Mouse (Mus musculus): ENCODE measurements around the gene Grk4. TPM values are rescaled to one million over a fixed set of nuclear protein-coding genes. Genes with fewer than 3 reads are reported as not detected.
A peak's percentile ranks its signal among the peaks of the same experiment; 100 is the strongest.

The Grk4 gene
- total RNA-seq, 1 experiment = 0.45 TPM

- Histone ChIP-seq H3K4me1 (ENCODE audit: control insufficient read depth in 2 of 2, insufficient read depth in 2 of 2, low read length in 2 of 2, poor library complexity in 1 of 2) (peaks cover 2 to 3% of the 10 kb centered on the region in 2 experiments; a peak in 2 of 4 replicates), H3K4me3 (ENCODE audit: insufficient read depth in 1 of 2, low read depth in 1 of 2, low read length in 2 of 2, poor library complexity in 1 of 2, severe bottlenecking in 1 of 2) (peak overlapping the region; percentile 90 to 98), H3K9ac (ENCODE audit: insufficient read depth, low read depth, low read length, poor library complexity, severe bottlenecking) (peak overlapping the region; percentile 71), H3K27ac (ENCODE audit: insufficient read depth, low read depth, low read length, poor library complexity, severe bottlenecking) (no peak overlapping the region), H3K9me3 (ENCODE audit: control insufficient read depth, insufficient read depth, low read depth, low read length) (no peaks in the 10 kb centered on the region), H3K36me3 (ENCODE audit: control insufficient read depth, insufficient read depth, low read length, poor library complexity, severe bottlenecking) (no peaks in the 10 kb centered on the region)
- DNase-seq (ENCODE audit: low read depth, low spot score) = no peak
- TF ChIP-seq ZC3H11A (IDR thresholded peaks at IDR 0.05; ENCODE audit: borderline replicate concordance, low read depth, low read length) (no peak), MAFK (IDR thresholded peaks at IDR 0.05; ENCODE audit: insufficient read depth, low read depth, low read length) (no peak), CHD2 (IDR thresholded peaks at IDR 0.05; ENCODE audit: low read depth, low read length) (no peak), ZNF384 (IDR thresholded peaks at IDR 0.05; ENCODE audit: low read depth, low read length) (no peak), HCFC1 (IDR thresholded peaks at IDR 0.05; ENCODE audit: borderline replicate concordance, insufficient read depth, low read length) (no peak)
- in situ Hi-C loops (cut with MboI; ENCODE audit: low sequenced_read_pairs in 2 of 2, unreplicated experiment in 2 of 2) = no loop called here
Measured at GRCm38 (mm10) chr5:34760850-34761508, 100.8 kb downstream of the Grk4 start.

GRCm38 (mm10) chr5:34761509-34761908 lies 101.3 kb downstream of the Grk4 start, which contains the start of gene Htt:
Gene Htt (plus strand): TSS chr5:34761740.
- Histone ChIP-seq H3K9ac (ENCODE audit: insufficient read depth, low read depth, low read length, poor library complexity, severe bottlenecking) (peak within 1 kb of the TSS; percentile 82), H3K9me3 (ENCODE audit: control insufficient read depth, insufficient read depth, low read depth, low read length) (no peaks in the 10 kb centered on the region), H3K27ac (ENCODE audit: insufficient read depth, low read depth, low read length, poor library complexity, severe bottlenecking) (0 out of 2 replicates have a peak within 1 kb of the TSS, but pooled peaks have one; percentile 32), H3K36me3 (ENCODE audit: control insufficient read depth, insufficient read depth, low read length, poor library complexity, severe bottlenecking) (no peaks in the 10 kb centered on the region), H3K4me3 (ENCODE audit: insufficient read depth in 1 of 2, low read depth in 1 of 2, low read length in 2 of 2, poor library complexity in 1 of 2, severe bottlenecking in 1 of 2) (peak within 1 kb of the TSS; percentile 90 to 98), H3K4me1 (ENCODE audit: control insufficient read depth in 2 of 2, insufficient read depth in 2 of 2, low read length in 2 of 2, poor library complexity in 1 of 2) (peaks cover 2 to 3% of the 10 kb centered on the region in 2 experiments; a peak in 2 of 4 replicates)
- peak; percentile 96 for DNase-seq (ENCODE audit: low read depth, low spot score)
- TF ChIP-seq HCFC1 (IDR thresholded peaks at IDR 0.05; ENCODE audit: borderline replicate concordance, insufficient read depth, low read length) (no peak; the same call in 1 of the 2 replicates), CHD2 (IDR thresholded peaks at IDR 0.05; ENCODE audit: low read depth, low read length) (no peak), ZC3H11A (IDR thresholded peaks at IDR 0.05; ENCODE audit: borderline replicate concordance, low read depth, low read length) (no peak), ZNF384 (IDR thresholded peaks at IDR 0.05; ENCODE audit: low read depth, low read length) (no peak), MAFK (IDR thresholded peaks at IDR 0.05; ENCODE audit: insufficient read depth, low read depth, low read length) (no peak)
- in situ Hi-C loops (cut with MboI; ENCODE audit: low sequenced_read_pairs in 2 of 2, unreplicated experiment in 2 of 2) = no loop called here

GRCm38 (mm10) chr5:34761934-34762611 lies 101.9 kb downstream of the Grk4 start:
- peak; percentile 39 for DNase-seq (ENCODE audit: low read depth, low spot score)
- in situ Hi-C loops (cut with MboI; ENCODE audit: low sequenced_read_pairs in 2 of 2, unreplicated experiment in 2 of 2) = no loop called here
- TF ChIP-seq MAFK (IDR thresholded peaks at IDR 0.05; ENCODE audit: insufficient read depth, low read depth, low read length) = no peak
- no peak for TF ChIP-seq CHD2 (IDR thresholded peaks at IDR 0.05; ENCODE audit: low read depth, low read length)
- no peak for TF ChIP-seq ZNF384 (IDR thresholded peaks at IDR 0.05; ENCODE audit: low read depth, low read length)
- no peak for TF ChIP-seq HCFC1 (IDR thresholded peaks at IDR 0.05; ENCODE audit: borderline replicate concordance, insufficient read depth, low read length)
- TF ChIP-seq ZC3H11A (IDR thresholded peaks at IDR 0.05; ENCODE audit: borderline replicate concordance, low read depth, low read length) = no peak
- H3K9me3 ChIP-seq (ENCODE audit: control insufficient read depth, insufficient read depth, low read depth, low read length) = no peaks in the 10 kb centered on the region
- H3K27ac ChIP-seq (ENCODE audit: insufficient read depth, low read depth, low read length, poor library complexity, severe bottlenecking) = 0 out of 2 replicates have a peak overlapping the region, but pooled peaks have one; percentile 32
- H3K4me1 ChIP-seq (ENCODE audit: control insufficient read depth in 2 of 2, insufficient read depth in 2 of 2, low read length in 2 of 2, poor library complexity in 1 of 2) = peaks cover 2 to 3% of the 10 kb centered on the region in 2 experiments; a peak in 2 of 4 replicates
- peak overlapping the region; percentile 82 for H3K9ac ChIP-seq (ENCODE audit: insufficient read depth, low read depth, low read length, poor library complexity, severe bottlenecking)
- peak overlapping the region; percentile 90 to 98 for H3K4me3 ChIP-seq (ENCODE audit: insufficient read depth in 1 of 2, low read depth in 1 of 2, low read length in 2 of 2, poor library complexity in 1 of 2, severe bottlenecking in 1 of 2)
- no peaks in the 10 kb centered on the region for H3K36me3 ChIP-seq (ENCODE audit: control insufficient read depth, insufficient read depth, low read length, poor library complexity, severe bottlenecking)

- Histone ChIP-seq H3K36me3 (ENCODE audit: control insufficient read depth, insufficient read depth, low read length, poor library complexity, severe bottlenecking) (no peaks in the 10 kb centered on the region), H3K27ac (ENCODE audit: insufficient read depth, low read depth, low read length, poor library complexity, severe bottlenecking) (no peak overlapping the region), H3K9me3 (ENCODE audit: control insufficient read depth, insufficient read depth, low read depth, low read length) (no peaks in the 10 kb centered on the region), H3K9ac (ENCODE audit: insufficient read depth, low read depth, low read length, poor library complexity, severe bottlenecking) (no peak overlapping the region), H3K4me3 (ENCODE audit: insufficient read depth in 1 of 2, low read depth in 1 of 2, low read length in 2 of 2, poor library complexity in 1 of 2, severe bottlenecking in 1 of 2) (no peak overlapping the region), H3K4me1 (ENCODE audit: control insufficient read depth in 2 of 2, insufficient read depth in 2 of 2, low read length in 2 of 2, poor library complexity in 1 of 2) (no peaks in the 10 kb centered on the region)
- TF ChIP-seq CHD2 (IDR thresholded peaks at IDR 0.05; ENCODE audit: low read depth, low read length) (no peak), MAFK (IDR thresholded peaks at IDR 0.05; ENCODE audit: insufficient read depth, low read depth, low read length) (no peak), HCFC1 (IDR thresholded peaks at IDR 0.05; ENCODE audit: borderline replicate concordance, insufficient read depth, low read length) (no peak), ZC3H11A (IDR thresholded peaks at IDR 0.05; ENCODE audit: borderline replicate concordance, low read depth, low read length) (no peak), ZNF384 (IDR thresholded peaks at IDR 0.05; ENCODE audit: low read depth, low read length) (no peak)
- no peak for DNase-seq (ENCODE audit: low read depth, low spot score)
- in situ Hi-C loops (cut with MboI; ENCODE audit: low sequenced_read_pairs in 2 of 2, unreplicated experiment in 2 of 2) = no loop called here
Measured at GRCm38 (mm10) chr5:34771818-34772217, 111.6 kb downstream of the Grk4 start.

Data from ES-E14 (cell line).